Mouse (Mus musculus) cortical plate, adult 2 months (tissue): ENCODE measurements at regions not wholly inside any gene's neighbourhood (a gene's known extent, or its start where the extent isn't known, plus 50 kb on each side); places are given as distances from the start of the nearest gene placed in this dataset.

Experiments
- CTCF ChIP-seq: fragments of 200-500 bp; IDR thresholded peaks from 2 replicates; pipeline ENCODE4 v1.5.1; 2011; ENCODE audit warnings: mild to moderate bottlenecking, control low read depth, low read length; ENCODE audit not compliant: insufficient read depth; ENCODE audit errors: extremely low read depth
- POLR2A ChIP-seq: fragments of 200-500 bp; IDR thresholded peaks from 2 replicates; pipeline ENCODE4 v1.6.1; 2011; ENCODE audit warnings: mild to moderate bottlenecking, low read length, control low read depth; ENCODE audit not compliant: insufficient read depth; ENCODE audit errors: extremely low read depth

GRCm38 (mm10) chr17:10024323-10024722 lies 295.3 kb downstream of the Qk start:
- TF ChIP-seq POLR2A (no peak), CTCF (no peak)
